Mouse (Mus musculus): Measurements from ENCODE around the gene Gm28047. TPM values are rescaled to one million over a fixed set of nuclear protein-coding genes. Genes with fewer than 3 reads are reported as not detected.

The Gm28047 gene
- polyA plus RNA-seq, 2 experiments = not detected

DNA sequence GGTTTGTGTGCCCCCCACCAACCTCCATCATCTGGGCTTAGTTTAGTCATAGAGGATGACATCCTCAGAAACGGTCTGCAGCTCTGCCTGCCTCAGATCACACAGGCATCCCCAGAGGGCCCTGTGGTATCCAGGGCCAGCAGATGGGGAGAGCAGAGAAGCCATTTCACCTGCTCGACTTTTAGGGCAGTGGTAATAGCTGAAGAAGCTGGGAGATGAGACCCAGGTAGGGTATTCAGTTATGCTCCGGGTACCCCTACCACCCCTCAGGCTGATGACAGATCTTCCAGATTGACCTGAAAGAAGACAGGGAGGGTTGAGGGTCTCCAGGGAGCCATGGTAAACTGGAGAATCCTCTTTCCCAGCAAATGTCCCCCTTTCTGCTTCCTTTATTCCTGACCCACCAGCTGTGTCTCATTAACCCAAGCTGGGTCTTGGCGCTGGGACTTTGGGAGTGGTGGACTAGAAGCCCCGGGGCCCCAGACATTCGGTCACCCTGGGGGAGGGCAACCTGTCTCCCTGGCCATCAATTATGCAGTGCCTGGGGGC is 113.5 kb downstream of the Gm28047 start:
- WGBS (ENCODE audit: insufficient replicate concordance) = 41% methylated on average over 6 of the region's 6 CpGs
- no peak for TF ChIP-seq CTCF (IDR thresholded peaks at IDR 0.05; ENCODE audit: low read depth)
- no peak for TF ChIP-seq EP300 (IDR thresholded peaks at IDR 0.05; ENCODE audit: low read depth)
- H3K9ac ChIP-seq (replicated peaks) = no peak overlapping the region
- no peak for ATAC-seq (ENCODE audit: insufficient read depth)
- H3K9me3 ChIP-seq (ENCODE audit: control insufficient read depth, low read length) = no peaks in the 10 kb centered on the region
- DNase-seq (ENCODE audit: low read depth in 3 of 3, low spot score in 3 of 3) = no peak
- peaks cover 3% of the 10 kb centered on the region for H3K27me3 ChIP-seq (ENCODE audit: control insufficient read depth, insufficient read depth, low read length)
- no peak overlapping the region for H3K4me3 ChIP-seq (ENCODE audit: insufficient read depth in 1 of 2, low read depth in 2 of 2, low read length in 2 of 2)
- no peak overlapping the region for H3K27ac ChIP-seq
- H3K4me1 ChIP-seq (replicated peaks; ENCODE audit: control insufficient read depth in 2 of 2, insufficient read depth in 2 of 2, low read length in 1 of 2) = peaks cover 2 to 10% of the 10 kb centered on the region in 2 experiments
- H3K36me3 ChIP-seq (replicated peaks; ENCODE audit: control insufficient read depth, insufficient read depth, low read depth) = no peaks in the 10 kb centered on the region
- peak overlapping the region; percentile 90 for H3K4me2 ChIP-seq (ENCODE audit: low read depth)

DNA sequence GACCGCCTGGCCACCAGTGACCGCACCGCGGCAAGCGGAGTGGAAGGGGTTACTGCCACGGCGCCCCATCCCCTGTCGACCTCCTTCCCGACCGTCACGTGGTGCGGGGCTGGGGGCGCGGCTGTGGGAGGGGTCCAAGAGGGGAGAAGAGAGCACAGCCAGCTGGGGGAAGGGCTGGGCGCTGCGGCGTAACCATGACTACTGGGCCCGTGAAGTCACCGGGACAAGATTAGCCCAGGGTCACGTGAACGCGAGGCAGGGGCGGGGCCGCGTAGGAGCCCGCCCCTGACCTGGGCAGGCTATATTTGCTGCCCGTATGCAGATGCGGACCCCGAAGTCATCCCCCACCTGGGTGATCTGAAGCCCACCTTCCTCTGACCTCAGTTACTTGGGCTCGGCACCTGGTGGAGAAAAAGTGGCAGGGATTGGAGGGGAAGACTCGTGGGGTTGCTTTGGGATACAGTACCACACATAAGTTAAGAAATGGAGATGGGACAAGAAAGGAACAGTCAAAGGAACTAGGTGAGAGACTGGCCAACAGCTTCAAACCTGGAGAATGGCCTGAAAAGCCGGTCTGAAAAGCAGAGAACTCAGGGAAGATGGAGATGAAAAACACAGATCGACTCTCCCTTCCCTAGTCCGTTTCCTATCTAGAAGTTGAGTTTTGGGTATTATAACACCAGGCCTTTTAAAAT is 114.1 kb downstream of the Gm28047 start:
- Histone ChIP-seq H3K27me3 (ENCODE audit: control insufficient read depth, insufficient read depth, low read length) (peaks cover 2% of the 10 kb centered on the region), H3K9ac (replicated peaks) (peak overlapping the region; percentile 59), H3K4me1 (replicated peaks; ENCODE audit: control insufficient read depth in 2 of 2, insufficient read depth in 2 of 2, low read length in 1 of 2) (peaks cover 2 to 7% of the 10 kb centered on the region in 2 experiments; a peak in 3 of 4 replicates), H3K9me3 (ENCODE audit: control insufficient read depth, low read length) (no peaks in the 10 kb centered on the region), H3K36me3 (replicated peaks; ENCODE audit: control insufficient read depth, insufficient read depth, low read depth) (no peaks in the 10 kb centered on the region), H3K27ac (no peak overlapping the region), H3K4me2 (ENCODE audit: low read depth) (peak overlapping the region; percentile 90), H3K4me3 (ENCODE audit: insufficient read depth in 1 of 2, low read depth in 2 of 2, low read length in 2 of 2) (peak overlapping the region; percentile 56 to 62)
- no peak for TF ChIP-seq EP300 (IDR thresholded peaks at IDR 0.05; ENCODE audit: low read depth)
- no peak for TF ChIP-seq CTCF (IDR thresholded peaks at IDR 0.05; ENCODE audit: low read depth)
- 3% methylated on average over 33 of the region's 34 CpGs for WGBS (ENCODE audit: insufficient replicate concordance)
- peak; percentile 53 to 61 (median 56) for DNase-seq (ENCODE audit: low read depth in 3 of 3, low spot score in 3 of 3)
- ATAC-seq (ENCODE audit: insufficient read depth) = peak; percentile 89

DNA sequence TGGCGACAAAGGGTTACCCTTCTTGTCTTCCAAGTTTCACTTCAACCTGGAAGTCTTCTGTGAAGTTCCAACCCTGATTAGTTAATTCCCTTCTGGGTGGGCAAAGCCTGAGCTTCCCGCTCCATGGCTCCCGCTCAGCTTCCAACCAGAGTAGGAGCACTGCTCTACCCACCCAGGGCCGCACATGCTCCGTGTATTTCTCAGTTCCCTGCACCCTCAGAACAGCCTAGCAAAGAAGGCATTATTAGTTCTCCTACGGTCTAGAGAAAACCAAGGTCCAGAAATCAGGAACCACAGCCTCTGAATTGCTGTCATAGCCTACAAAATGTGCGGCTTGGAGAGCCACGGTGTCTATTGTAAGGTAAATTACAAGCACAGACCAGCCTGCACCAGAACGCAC is 114.8 kb downstream of the Gm28047 start:
- WGBS (ENCODE audit: insufficient replicate concordance) = 16% methylated on average over 9 of the region's 9 CpGs
- Histone ChIP-seq H3K27ac (no peak overlapping the region), H3K4me3 (ENCODE audit: insufficient read depth in 1 of 2, low read depth in 2 of 2, low read length in 2 of 2) (peak overlapping the region; percentile 56 to 62), H3K4me2 (ENCODE audit: low read depth) (peak overlapping the region; percentile 90), H3K9ac (replicated peaks) (peak overlapping the region; percentile 59), H3K4me1 (replicated peaks; ENCODE audit: control insufficient read depth in 2 of 2, insufficient read depth in 2 of 2, low read length in 1 of 2) (peaks cover 2 to 7% of the 10 kb centered on the region in 2 experiments; a peak in 3 of 4 replicates), H3K27me3 (ENCODE audit: control insufficient read depth, insufficient read depth, low read length) (no peaks in the 10 kb centered on the region; the same call in 1 of the 2 replicates), H3K9me3 (ENCODE audit: control insufficient read depth, low read length) (no peaks in the 10 kb centered on the region), H3K36me3 (replicated peaks; ENCODE audit: control insufficient read depth, insufficient read depth, low read depth) (no peaks in the 10 kb centered on the region)
- TF ChIP-seq EP300 (IDR thresholded peaks at IDR 0.05; ENCODE audit: low read depth) (no peak), CTCF (IDR thresholded peaks at IDR 0.05; ENCODE audit: low read depth) (no peak)
- ATAC-seq (ENCODE audit: insufficient read depth) (peak; percentile 16), DNase-seq (ENCODE audit: low read depth in 3 of 3, low spot score in 3 of 3) (no peak)

DNA sequence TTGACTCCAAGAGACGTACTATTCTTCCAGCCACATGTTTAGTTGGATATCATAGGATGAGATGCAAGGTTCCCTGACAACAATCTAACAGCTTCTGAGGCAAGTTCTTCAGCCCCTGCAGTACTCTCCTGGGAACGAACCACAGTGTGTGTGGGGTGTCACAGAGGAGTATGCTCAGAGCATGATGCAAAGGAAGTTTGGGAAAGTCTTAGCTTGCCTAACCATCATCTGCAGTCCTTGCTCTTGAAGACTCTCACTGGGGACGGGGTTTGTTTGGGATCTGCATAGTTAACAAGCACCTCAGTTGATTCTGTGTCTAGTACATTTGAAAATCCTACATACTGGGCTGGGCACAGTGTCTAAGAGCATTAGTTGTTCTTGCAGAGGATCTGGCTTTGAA is 116.5 kb downstream of the Gm28047 start:
- H3K4me1 ChIP-seq (replicated peaks; ENCODE audit: control insufficient read depth in 2 of 2, insufficient read depth in 2 of 2, low read length in 1 of 2) = peaks cover 2 to 7% of the 10 kb centered on the region in 2 experiments; a peak in 3 of 4 replicates
- 61% methylated on average over 3 of the region's 3 CpGs for WGBS (ENCODE audit: insufficient replicate concordance)
- no peaks in the 10 kb centered on the region for H3K9me3 ChIP-seq (ENCODE audit: control insufficient read depth, low read length)
- ATAC-seq (ENCODE audit: insufficient read depth) = no peak
- no peak overlapping the region for H3K4me3 ChIP-seq (ENCODE audit: insufficient read depth in 1 of 2, low read depth in 2 of 2, low read length in 2 of 2)
- H3K4me2 ChIP-seq (ENCODE audit: low read depth) = no peak overlapping the region
- no peak overlapping the region for H3K9ac ChIP-seq (replicated peaks)
- TF ChIP-seq EP300 (IDR thresholded peaks at IDR 0.05; ENCODE audit: low read depth) (no peak), CTCF (IDR thresholded peaks at IDR 0.05; ENCODE audit: low read depth) (no peak)
- no peak overlapping the region for H3K27ac ChIP-seq
- peaks cover 7% of the 10 kb centered on the region; the same call in 1 of the 2 replicates for H3K36me3 ChIP-seq (replicated peaks; ENCODE audit: control insufficient read depth, insufficient read depth, low read depth)
- no peak for DNase-seq (ENCODE audit: low read depth in 3 of 3, low spot score in 3 of 3)
- H3K27me3 ChIP-seq (ENCODE audit: control insufficient read depth, insufficient read depth, low read length) = no peaks in the 10 kb centered on the region; the same call in 1 of the 2 replicates

DNA sequence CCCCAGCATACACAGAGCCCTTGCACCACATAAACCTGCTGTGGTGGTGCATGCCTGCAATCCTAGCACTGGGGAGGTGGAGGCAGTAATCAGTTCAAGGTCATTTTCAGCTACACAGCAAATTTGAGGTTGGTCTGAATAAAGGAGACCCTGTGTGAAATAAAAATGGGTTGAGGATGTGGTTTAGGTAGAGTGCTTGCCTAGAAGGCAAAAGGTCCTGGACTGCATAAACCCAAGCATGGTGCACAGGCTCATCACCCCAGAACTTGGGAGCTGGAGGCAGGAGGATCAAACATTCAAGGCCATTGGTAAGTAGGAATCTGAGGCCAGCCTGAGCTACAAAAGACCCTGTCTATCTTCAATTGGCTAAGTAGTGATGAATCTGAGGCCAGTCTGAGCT is 117.3 kb downstream of the Gm28047 start:
- H3K4me2 ChIP-seq (ENCODE audit: low read depth) = no peak overlapping the region
- no peak for ATAC-seq (ENCODE audit: insufficient read depth)
- H3K4me3 ChIP-seq (ENCODE audit: insufficient read depth in 1 of 2, low read depth in 2 of 2, low read length in 2 of 2) = no peak overlapping the region

More for the DNA sequence above, 117.3 kb downstream of the Gm28047 start:
- H3K9me3 ChIP-seq (ENCODE audit: control insufficient read depth, low read length) = no peaks in the 10 kb centered on the region
- no peak for DNase-seq (ENCODE audit: low read depth in 3 of 3, low spot score in 3 of 3)
- no peak overlapping the region for H3K9ac ChIP-seq (replicated peaks)
- TF ChIP-seq CTCF (IDR thresholded peaks at IDR 0.05; ENCODE audit: low read depth) (no peak), EP300 (IDR thresholded peaks at IDR 0.05; ENCODE audit: low read depth) (no peak)
- H3K27me3 ChIP-seq (ENCODE audit: control insufficient read depth, insufficient read depth, low read length) = no peaks in the 10 kb centered on the region; the same call in 1 of the 2 replicates
- H3K36me3 ChIP-seq (replicated peaks; ENCODE audit: control insufficient read depth, insufficient read depth, low read depth) = peaks cover 13% of the 10 kb centered on the region
- peaks cover 2 to 7% of the 10 kb centered on the region in 2 experiments; a peak in 3 of 4 replicates for H3K4me1 ChIP-seq (replicated peaks; ENCODE audit: control insufficient read depth in 2 of 2, insufficient read depth in 2 of 2, low read length in 1 of 2)
- no peak overlapping the region for H3K27ac ChIP-seq
